Mouse (Mus musculus): Measurements from ENCODE around the gene Pcdh9. TPM values are rescaled to one million over a fixed set of nuclear protein-coding genes. Genes with fewer than 3 reads are reported as not detected.

Gene Pcdh9
- polyA plus RNA-seq, 1 experiment from 2014 or later, result 141 TPM

GRCm38 (mm10) chr14:93885551-93886084 is 4.9 kb downstream of the Pcdh9 start:
- H3K36me3 ChIP-seq (ENCODE audit: control insufficient read depth, insufficient read depth), result 0 out of 2 replicates have a peak, but pooled peaks cover 2% of the 10 kb centered on the region
- no peak overlapping the region for H3K9ac ChIP-seq (replicated peaks; ENCODE audit: low read depth, low read length)
- H3K4me1 ChIP-seq (replicated peaks; ENCODE audit: control insufficient read depth, insufficient read depth, low read length), result peaks cover 30% of the 10 kb centered on the region
- H3K4me2 ChIP-seq (ENCODE audit: low read length), result peak overlapping the region; percentile 30
- H3K27me3 ChIP-seq (replicated peaks; ENCODE audit: control insufficient read depth, insufficient read depth, low read length), result no peaks in the 10 kb centered on the region
- peak overlapping the region; percentile 27; the same call in 1 of the 2 replicates for H3K4me3 ChIP-seq (replicated peaks; ENCODE audit: low read length)
- no peak overlapping the region for H3K27ac ChIP-seq (ENCODE audit: low read length)
- ATAC-seq, result no peak
- WGBS, result 55% methylated on average over 11 of the region's 11 CpGs
- no peaks in the 10 kb centered on the region for H3K9me3 ChIP-seq (ENCODE audit: control insufficient read depth, low read length)

GRCm38 (mm10) chr14:93884467-93884866 is 6.0 kb downstream of the Pcdh9 start:
- 8% methylated on average over 2 of the region's 2 CpGs for WGBS

GRCm38 (mm10) chr14:93880071-93880470 is 10.4 kb downstream of the Pcdh9 start:
- H3K4me2 ChIP-seq (ENCODE audit: low read length), result no peak overlapping the region
- 86% methylated on average over 1 of the region's 1 CpGs for WGBS
- no peak overlapping the region for H3K27ac ChIP-seq (ENCODE audit: low read length)
- no peaks in the 10 kb centered on the region for H3K27me3 ChIP-seq (replicated peaks; ENCODE audit: control insufficient read depth, insufficient read depth, low read length)
- H3K4me3 ChIP-seq (replicated peaks; ENCODE audit: low read length), result no peak overlapping the region
- no peaks in the 10 kb centered on the region for H3K9me3 ChIP-seq (ENCODE audit: control insufficient read depth, low read length)
- H3K4me1 ChIP-seq (replicated peaks; ENCODE audit: control insufficient read depth, insufficient read depth, low read length), result peaks cover 2% of the 10 kb centered on the region; the same call in 1 of the 2 replicates
- ATAC-seq, result no peak
- no peak overlapping the region for H3K9ac ChIP-seq (replicated peaks; ENCODE audit: low read depth, low read length)
- H3K36me3 ChIP-seq (ENCODE audit: control insufficient read depth, insufficient read depth), result no peaks in the 10 kb centered on the region

More at GRCm38 (mm10) chr14:93884467-93884866, 6.0 kb downstream of the Pcdh9 start:
- Histone ChIP-seq H3K4me3 (replicated peaks; ENCODE audit: low read length) (peak overlapping the region; percentile 23), H3K4me2 (ENCODE audit: low read length) (peak overlapping the region; percentile 35), H3K9ac (replicated peaks; ENCODE audit: low read depth, low read length) (no peak overlapping the region), H3K27me3 (replicated peaks; ENCODE audit: control insufficient read depth, insufficient read depth, low read length) (no peaks in the 10 kb centered on the region), H3K4me1 (replicated peaks; ENCODE audit: control insufficient read depth, insufficient read depth, low read length) (peaks cover 32% of the 10 kb centered on the region), H3K27ac (ENCODE audit: low read length) (no peak overlapping the region), H3K9me3 (ENCODE audit: control insufficient read depth, low read length) (no peaks in the 10 kb centered on the region), H3K36me3 (ENCODE audit: control insufficient read depth, insufficient read depth) (0 out of 2 replicates have a peak, but pooled peaks cover 2% of the 10 kb centered on the region)
- ATAC-seq, result peak; percentile 39

GRCm38 (mm10) chr14:93875968-93876367 is 14.5 kb downstream of the Pcdh9 start:
- WGBS, result 100% methylated on average over 1 of the region's 1 CpGs
- no peak overlapping the region for H3K9ac ChIP-seq (replicated peaks; ENCODE audit: low read depth, low read length)
- H3K36me3 ChIP-seq (ENCODE audit: control insufficient read depth, insufficient read depth), result no peaks in the 10 kb centered on the region
- no peak for ATAC-seq
- no peaks in the 10 kb centered on the region for H3K27me3 ChIP-seq (replicated peaks; ENCODE audit: control insufficient read depth, insufficient read depth, low read length)
- no peak overlapping the region for H3K27ac ChIP-seq (ENCODE audit: low read length)
- peaks cover 2% of the 10 kb centered on the region; the same call in 1 of the 2 replicates for H3K4me1 ChIP-seq (replicated peaks; ENCODE audit: control insufficient read depth, insufficient read depth, low read length)
- no peaks in the 10 kb centered on the region for H3K9me3 ChIP-seq (ENCODE audit: control insufficient read depth, low read length)
- no peak overlapping the region for H3K4me3 ChIP-seq (replicated peaks; ENCODE audit: low read length)
- no peak overlapping the region for H3K4me2 ChIP-seq (ENCODE audit: low read length)

GRCm38 (mm10) chr14:93868211-93868610 is 22.3 kb downstream of the Pcdh9 start:
- Histone ChIP-seq H3K27ac (ENCODE audit: low read length) (no peak overlapping the region), H3K27me3 (replicated peaks; ENCODE audit: control insufficient read depth, insufficient read depth, low read length) (no peaks in the 10 kb centered on the region), H3K4me2 (ENCODE audit: low read length) (no peak overlapping the region), H3K4me1 (replicated peaks; ENCODE audit: control insufficient read depth, insufficient read depth, low read length) (no peaks in the 10 kb centered on the region), H3K4me3 (replicated peaks; ENCODE audit: low read length) (no peak overlapping the region), H3K36me3 (ENCODE audit: control insufficient read depth, insufficient read depth) (no peaks in the 10 kb centered on the region), H3K9ac (replicated peaks; ENCODE audit: low read depth, low read length) (no peak overlapping the region), H3K9me3 (ENCODE audit: control insufficient read depth, low read length) (no peaks in the 10 kb centered on the region)
- no peak for ATAC-seq

- Histone ChIP-seq H3K9ac (replicated peaks; ENCODE audit: low read depth, low read length) (no peak overlapping the region), H3K4me2 (ENCODE audit: low read length) (no peak overlapping the region), H3K4me1 (replicated peaks; ENCODE audit: control insufficient read depth, insufficient read depth, low read length) (no peaks in the 10 kb centered on the region), H3K27ac (ENCODE audit: low read length) (no peak overlapping the region), H3K9me3 (ENCODE audit: control insufficient read depth, low read length) (no peaks in the 10 kb centered on the region), H3K27me3 (replicated peaks; ENCODE audit: control insufficient read depth, insufficient read depth, low read length) (no peaks in the 10 kb centered on the region), H3K4me3 (replicated peaks; ENCODE audit: low read length) (no peak overlapping the region), H3K36me3 (ENCODE audit: control insufficient read depth, insufficient read depth) (no peaks in the 10 kb centered on the region)
- 45% methylated on average over 3 of the region's 3 CpGs for WGBS
- no peak for ATAC-seq
Observed at GRCm38 (mm10) chr14:93858069-93858468, 32.4 kb downstream of the Pcdh9 start.

- ATAC-seq, result no peak
- H3K9me3 ChIP-seq (ENCODE audit: control insufficient read depth, low read length), result no peaks in the 10 kb centered on the region
- 19% methylated on average over 1 of the region's 1 CpGs for WGBS
- H3K27ac ChIP-seq (ENCODE audit: low read length), result no peak overlapping the region
- H3K4me1 ChIP-seq (replicated peaks; ENCODE audit: control insufficient read depth, insufficient read depth, low read length), result no peaks in the 10 kb centered on the region
- H3K36me3 ChIP-seq (ENCODE audit: control insufficient read depth, insufficient read depth), result no peaks in the 10 kb centered on the region
- no peak overlapping the region for H3K9ac ChIP-seq (replicated peaks; ENCODE audit: low read depth, low read length)
- no peak overlapping the region for H3K4me3 ChIP-seq (replicated peaks; ENCODE audit: low read length)
- no peaks in the 10 kb centered on the region for H3K27me3 ChIP-seq (replicated peaks; ENCODE audit: control insufficient read depth, insufficient read depth, low read length)
- no peak overlapping the region for H3K4me2 ChIP-seq (ENCODE audit: low read length)
Observed at GRCm38 (mm10) chr14:93846091-93846677, 44.3 kb downstream of the Pcdh9 start.

GRCm38 (mm10) chr14:93842686-93843288 is 47.7 kb downstream of the Pcdh9 start:
- H3K27ac ChIP-seq (ENCODE audit: low read length), result no peak overlapping the region
- no peaks in the 10 kb centered on the region for H3K4me1 ChIP-seq (replicated peaks; ENCODE audit: control insufficient read depth, insufficient read depth, low read length)
- no peaks in the 10 kb centered on the region for H3K36me3 ChIP-seq (ENCODE audit: control insufficient read depth, insufficient read depth)
- no peaks in the 10 kb centered on the region for H3K9me3 ChIP-seq (ENCODE audit: control insufficient read depth, low read length)
- no peak overlapping the region for H3K4me3 ChIP-seq (replicated peaks; ENCODE audit: low read length)
- H3K9ac ChIP-seq (replicated peaks; ENCODE audit: low read depth, low read length), result no peak overlapping the region
- WGBS, result 6% methylated on average over 3 of the region's 3 CpGs
- no peak overlapping the region for H3K4me2 ChIP-seq (ENCODE audit: low read length)
- H3K27me3 ChIP-seq (replicated peaks; ENCODE audit: control insufficient read depth, insufficient read depth, low read length), result no peaks in the 10 kb centered on the region
- no peak for ATAC-seq

- Histone ChIP-seq H3K4me3 (replicated peaks; ENCODE audit: low read length) (no peak overlapping the region), H3K27me3 (replicated peaks; ENCODE audit: control insufficient read depth, insufficient read depth, low read length) (no peaks in the 10 kb centered on the region), H3K4me2 (ENCODE audit: low read length) (no peak overlapping the region), H3K4me1 (replicated peaks; ENCODE audit: control insufficient read depth, insufficient read depth, low read length) (no peaks in the 10 kb centered on the region), H3K9me3 (ENCODE audit: control insufficient read depth, low read length) (no peaks in the 10 kb centered on the region), H3K27ac (ENCODE audit: low read length) (no peak overlapping the region), H3K9ac (replicated peaks; ENCODE audit: low read depth, low read length) (no peak overlapping the region), H3K36me3 (ENCODE audit: control insufficient read depth, insufficient read depth) (no peaks in the 10 kb centered on the region)
- 91% methylated on average over 6 of the region's 6 CpGs for WGBS
- ATAC-seq, result no peak
Observed at GRCm38 (mm10) chr14:93832511-93832910, 58.0 kb downstream of the Pcdh9 start.
